Mouse (Mus musculus) gastrocnemius, adult 8-10 months (tissue): ENCODE results near the gene Lin28b. TPM values are rescaled to one million over a fixed set of nuclear protein-coding genes. Genes with fewer than 3 reads are reported as not detected.
A peak's percentile ranks its signal among the peaks of the same experiment; 100 is the strongest.
"Not testable (repeated sequence)": the region's sequence is repeated elsewhere in the genome, so short reads cannot be mapped to it uniquely, and the experiment has no call there.

Experiments
- DNase-seq, 2 experiments: peaks; one replicate each; pipeline ENCODE4 v3.0.0; 2022; ENCODE audit warnings: low spot score in 2 of 2
- total RNA-seq, 4 experiments: library from RNA; stranded (reverse); gene quantifications; 2 replicates each; pipeline ENCODE4 v1.2.4; 2022

Gene Lin28b
- total RNA-seq, 4 experiments from 2014 or later = not detected

GRCm38 (mm10) chr10:45411741-45412140, 74.5 kb downstream of the Lin28b start:
- DNase-seq = no peak

DNA sequence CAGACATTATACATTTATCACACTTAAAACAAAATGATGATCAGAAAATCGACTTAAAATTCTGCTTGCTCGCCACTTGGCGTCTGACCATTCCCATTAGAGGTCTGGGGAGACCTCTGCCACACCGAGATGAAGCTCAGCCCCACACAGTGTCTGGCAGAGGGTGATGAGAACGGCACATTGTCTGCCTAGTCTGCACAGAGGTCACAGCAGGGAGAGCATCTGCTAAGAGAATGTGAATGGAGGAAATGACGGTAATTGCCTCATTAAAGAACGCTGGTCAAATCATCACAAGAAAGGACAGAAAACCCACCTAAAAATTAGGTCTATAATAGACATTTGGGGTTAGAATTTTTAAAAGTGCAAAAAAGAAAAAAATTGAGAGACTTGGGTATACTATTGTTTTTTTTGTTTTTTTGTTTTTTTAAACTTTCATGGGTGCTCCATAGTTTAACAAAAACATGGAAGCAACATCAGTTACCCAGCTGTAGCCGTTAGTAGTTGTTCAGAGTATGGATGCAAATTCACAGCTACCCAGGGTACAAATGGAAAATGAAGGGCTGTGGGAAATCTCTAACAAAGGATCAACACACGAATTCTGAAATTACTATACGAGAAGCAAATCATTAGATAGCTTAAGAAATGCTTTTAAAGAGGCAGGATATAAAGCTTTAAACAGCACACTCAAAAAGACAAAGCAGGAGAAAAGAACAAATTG, 75.4 kb downstream of the Lin28b start:
- DNase-seq = no peak

GRCm38 (mm10) chr10:45399702-45400243, 86.4 kb downstream of the Lin28b start:
- no peak for DNase-seq

DNA sequence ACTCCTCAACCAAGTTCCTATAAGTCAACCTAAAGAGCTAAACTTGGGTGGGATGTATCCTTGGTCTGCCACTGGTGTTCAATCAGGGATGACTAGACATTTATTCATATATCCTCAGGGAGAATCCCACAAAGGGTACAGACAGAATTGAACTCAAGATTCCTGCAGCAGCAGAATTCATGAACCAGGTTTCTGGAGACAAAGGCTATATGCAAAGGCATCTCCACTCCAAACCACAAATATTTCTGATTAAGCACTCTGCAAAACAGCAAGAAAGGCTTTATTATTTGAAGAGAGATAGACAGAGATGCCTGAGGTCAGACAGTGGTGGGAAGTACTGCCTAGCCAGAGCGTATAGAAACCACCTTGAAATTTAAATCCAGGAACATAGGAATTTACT, 88.0 kb downstream of the Lin28b start:
- DNase-seq = no peak

- no peak for DNase-seq
Measured at GRCm38 (mm10) chr10:45382637-45382958, 103.6 kb downstream of the Lin28b start.

DNA sequence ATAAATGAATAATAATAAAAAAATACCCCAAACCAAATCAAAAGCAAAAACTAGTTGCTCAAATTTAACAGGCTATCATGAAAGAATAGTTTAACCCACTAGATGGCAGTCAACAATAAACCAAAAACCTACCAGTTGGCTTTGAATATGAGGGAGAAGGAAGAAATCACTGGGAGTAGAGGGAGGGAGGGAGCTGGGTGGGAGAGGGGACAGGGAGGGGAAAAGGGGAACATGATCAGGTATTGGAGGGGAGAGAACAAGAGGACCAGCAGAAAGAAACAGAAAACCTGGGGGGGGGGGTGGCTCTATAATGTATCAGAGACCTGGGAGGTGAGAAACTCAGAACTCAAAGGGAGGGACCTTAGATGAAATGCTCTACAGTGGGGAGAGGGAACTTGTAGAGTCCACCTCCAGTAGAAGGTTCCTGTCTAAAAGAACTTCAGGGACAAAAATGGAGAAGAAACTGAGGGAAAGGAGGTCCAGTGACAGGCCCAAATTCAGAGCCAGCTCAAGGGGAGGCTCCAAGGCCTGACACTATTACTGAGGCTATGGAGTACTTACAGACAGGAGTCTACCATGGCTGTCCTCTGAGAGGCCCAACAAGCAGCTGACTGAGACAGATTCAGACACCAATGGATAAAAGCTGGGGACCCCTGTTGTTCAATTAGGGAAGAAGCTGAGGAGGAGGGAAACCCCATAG, 104.1 kb downstream of the Lin28b start:
- DNase-seq = no peak

DNA sequence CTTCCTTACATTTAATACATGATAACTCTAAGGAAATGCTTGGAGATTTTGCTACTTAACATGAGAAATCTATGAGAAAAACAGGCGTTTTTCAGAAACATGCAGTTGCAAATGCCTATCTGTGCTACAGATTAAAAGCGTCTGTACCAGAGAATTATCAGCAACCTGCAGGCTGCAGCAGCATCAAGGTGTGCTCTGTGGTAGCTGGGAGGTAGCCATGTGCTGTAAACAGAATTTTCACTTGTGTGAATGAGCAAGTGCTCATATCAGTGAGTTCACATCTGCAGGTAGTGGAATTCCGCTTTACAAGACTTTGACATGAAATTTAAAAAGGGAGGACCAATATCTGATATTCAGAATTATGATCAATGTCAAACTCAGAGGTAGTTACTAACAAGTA, 107.9 kb downstream of the Lin28b start:
- DNase-seq = no peak

GRCm38 (mm10) chr10:45372994-45373692, 113.1 kb downstream of the Lin28b start:
- DNase-seq = peak; percentile 13 to 34

- DNase-seq = no peak
Measured at GRCm38 (mm10) chr10:45370545-45370944, 115.7 kb downstream of the Lin28b start.

DNA sequence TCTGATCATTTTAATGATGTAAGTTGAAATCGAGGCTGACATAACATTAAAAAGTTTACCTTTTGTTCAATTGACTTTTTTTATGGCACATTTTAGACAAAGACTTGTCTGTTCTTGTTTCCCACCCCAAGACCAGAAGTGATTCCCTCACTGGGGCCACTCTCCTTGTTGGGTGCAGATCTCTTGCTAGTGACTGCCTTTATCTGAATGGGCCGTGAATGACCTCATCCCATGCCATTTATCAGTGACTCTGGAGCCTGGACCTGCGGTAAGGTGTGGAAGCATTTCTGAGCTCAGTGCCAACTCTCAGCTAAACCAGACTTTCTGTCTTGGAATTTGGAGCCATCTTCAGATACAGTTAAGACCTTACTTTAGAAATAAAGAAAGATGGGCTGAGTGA, 116.6 kb downstream of the Lin28b start:
- DNase-seq = no peak

- DNase-seq = no peak
Measured at GRCm38 (mm10) chr10:45366987-45367705, 119.0 kb downstream of the Lin28b start.

DNA sequence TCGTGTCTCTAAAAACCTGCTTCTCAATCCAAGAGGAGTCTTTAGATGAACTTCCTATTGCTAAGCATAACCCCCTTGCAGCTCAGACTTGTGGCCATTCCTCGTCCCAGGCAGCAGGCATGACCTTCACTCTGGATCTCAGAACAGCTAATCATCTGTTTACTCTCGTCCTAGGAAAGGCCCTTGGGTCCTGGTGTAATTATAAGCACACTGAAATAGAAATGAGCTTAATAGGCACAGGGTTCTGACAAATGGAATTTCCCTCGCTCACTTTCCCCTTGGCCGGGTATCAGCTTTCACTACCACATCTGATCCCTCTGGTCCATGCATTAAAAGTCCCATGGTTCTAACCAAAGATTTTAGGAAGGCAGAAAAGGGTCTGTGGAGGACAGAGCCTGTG, 122.8 kb downstream of the Lin28b start:
- peak; percentile 6 to 29 for DNase-seq

DNA sequence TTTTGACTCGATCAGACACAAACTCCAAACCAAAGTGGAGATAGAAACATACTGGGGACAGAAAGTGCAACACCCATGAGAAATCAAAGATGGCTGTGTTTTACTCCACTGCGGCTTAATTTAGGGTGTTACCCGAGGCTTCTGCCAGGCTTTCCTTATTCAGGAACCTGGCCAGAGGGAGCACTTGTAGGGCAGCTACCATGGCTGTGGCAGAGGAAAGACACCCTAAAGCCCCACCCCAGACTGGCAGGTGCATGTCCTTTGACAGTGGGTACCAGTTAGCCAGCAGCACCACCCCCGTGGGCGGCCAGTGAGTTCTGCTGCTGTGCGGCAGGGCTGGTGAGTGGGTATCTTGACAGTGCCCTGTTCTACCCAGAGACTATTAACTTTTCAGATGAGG, 130.1 kb downstream of the Lin28b start:
- DNase-seq = peak in 1 of 2 experiments; percentile 20

DNA sequence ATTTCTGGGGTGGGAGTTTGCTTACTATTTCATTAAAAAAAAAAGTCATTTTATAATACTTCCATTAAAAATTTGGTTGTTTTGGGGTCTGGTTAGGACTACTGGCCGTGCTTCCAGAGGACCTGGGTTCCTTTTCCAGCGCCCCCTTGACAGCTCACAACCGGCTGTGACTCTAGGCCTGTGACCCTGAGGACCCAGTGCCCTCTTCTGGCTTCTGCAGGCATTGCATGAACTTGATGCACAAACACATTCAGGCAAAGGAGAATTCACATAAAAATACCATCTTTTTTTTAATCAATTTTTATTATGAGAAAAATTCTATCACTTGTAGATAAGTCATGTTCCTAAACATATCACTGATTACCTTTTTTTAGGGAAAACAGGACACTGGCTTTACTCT, 138.1 kb downstream of the Lin28b start:
- DNase-seq = not testable (repeated sequence)

DNA sequence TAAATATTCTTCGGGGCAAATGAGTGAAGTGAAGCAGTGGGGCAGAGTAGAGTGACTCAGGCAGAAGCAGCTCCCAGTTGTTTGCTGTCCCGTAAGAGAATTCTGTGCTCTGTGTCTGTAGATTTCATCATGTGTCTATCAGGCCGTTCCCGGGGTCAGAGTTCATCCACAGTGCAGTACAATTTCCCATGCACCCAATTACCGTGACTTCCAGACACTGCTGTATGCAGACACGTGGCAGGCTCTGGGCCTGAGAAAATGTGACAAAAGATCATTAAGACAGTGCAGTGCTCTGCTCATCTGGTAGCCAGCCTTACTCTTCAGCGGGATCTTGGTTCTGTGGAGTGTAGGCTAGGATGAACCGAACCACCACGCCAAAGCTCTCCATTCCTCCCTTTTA, 141.0 kb downstream of the Lin28b start:
- no peak for DNase-seq

GRCm38 (mm10) chr10:45344381-45344780, 141.8 kb downstream of the Lin28b start:
- DNase-seq = no peak

GRCm38 (mm10) chr10:45339106-45339505, 147.1 kb downstream of the Lin28b start:
- DNase-seq = no peak

DNA sequence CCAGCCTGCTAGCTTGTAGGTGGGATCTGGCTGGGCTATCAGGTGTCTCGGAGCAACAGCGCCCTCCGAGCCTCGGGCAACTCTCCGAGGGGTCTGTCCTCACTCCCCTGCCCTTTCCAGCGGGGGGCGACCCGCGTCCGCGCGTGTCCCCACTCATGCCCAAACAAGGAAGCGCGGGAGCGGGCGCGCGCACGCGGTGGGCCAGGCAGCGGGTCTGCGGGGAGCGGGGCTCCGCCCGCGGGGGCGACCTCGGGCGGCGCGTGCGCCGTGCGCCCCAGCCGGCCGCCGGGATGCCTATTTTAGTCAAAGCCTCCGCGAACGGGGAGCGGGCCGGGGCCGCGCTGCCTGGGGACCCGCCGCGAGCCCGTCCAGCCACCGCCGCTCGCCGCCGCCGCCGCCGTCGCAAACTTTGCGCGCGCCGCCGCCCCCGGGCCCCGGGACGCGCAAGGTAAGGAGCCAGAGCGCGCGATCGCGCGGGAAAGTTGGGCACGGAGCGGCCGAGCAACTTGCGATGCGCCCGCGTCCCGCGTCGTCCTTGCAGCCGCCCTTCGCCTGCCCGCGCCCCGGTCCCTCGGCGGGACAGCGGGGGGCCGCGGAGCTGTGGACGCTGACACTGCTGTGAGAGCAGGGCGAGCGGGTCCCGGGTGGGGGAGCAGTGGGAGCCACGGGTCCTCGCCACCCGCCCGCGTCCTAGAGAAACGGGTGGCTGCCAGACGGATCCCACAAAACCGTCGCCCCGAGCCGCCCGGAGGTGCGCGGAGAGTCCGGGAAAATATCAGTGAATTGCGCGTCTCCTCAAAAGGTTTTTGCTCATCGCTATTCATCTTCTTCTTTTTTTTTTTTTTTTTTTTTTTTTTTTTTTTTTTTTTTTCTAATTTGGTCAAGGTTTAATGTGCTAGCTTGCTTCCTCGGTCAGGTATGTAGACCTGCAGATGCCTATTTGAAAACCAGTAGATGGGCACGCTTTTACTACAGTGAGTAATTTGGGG, 150.5 kb downstream of the Lin28b start, which contains the start of gene Bves:
Gene Bves, plus strand, starts transcription at position 339 of the 989 bp plus-strand sequence.
- peak; percentile 25 to 64 for DNase-seq

DNA sequence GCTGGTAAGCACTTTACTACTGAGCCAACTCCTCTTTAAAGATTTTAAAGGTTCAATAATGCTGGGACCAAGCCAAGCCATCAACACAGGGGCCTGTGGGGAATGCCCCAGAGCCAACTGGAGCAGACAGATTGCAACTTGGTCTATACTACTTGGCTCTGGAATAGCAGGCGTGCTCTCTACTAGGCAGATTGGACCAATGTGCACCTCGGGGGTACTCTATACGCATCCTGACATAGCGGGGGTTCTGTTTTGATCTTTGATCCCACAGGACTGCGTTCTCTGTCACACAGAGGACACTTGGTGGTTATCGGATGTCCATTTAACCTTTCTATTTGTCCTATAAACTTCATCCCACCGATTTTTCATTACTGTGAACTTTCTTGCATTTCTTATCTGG, 151.3 kb downstream of the Lin28b start:
- DNase-seq = no peak
